16 mouse cellular contexts compared by ENCODE assay signal in genomic region chr13:107398621-107399363, GRCm38 (mm10).
"Had no signal": no experiment of that assay in that cellular context is flagged by ENCODE, and none has a peak within 500 bp of the region (broad histone marks: within the 10 kb centered on the region; RNA-seq: fewer than 3 reads in every experiment).

No protein-coding gene starts in this region.

- H3K4me1 ChIP-seq: limb, embryonic 12.5 days; liver, embryonic 13.5 days; lung, embryonic 15.5 days; midbrain, embryonic 13.5 days; neural tube, embryonic 12.5 days; stomach, embryonic 15.5 days had no signal

- H3K4me2 ChIP-seq: limb, embryonic 12.5 days; liver, embryonic 13.5 days; lung, embryonic 15.5 days; midbrain, embryonic 13.5 days; neural tube, embryonic 12.5 days; stomach, embryonic 15.5 days had no signal

- H3K27ac ChIP-seq: limb, embryonic 12.5 days; liver, embryonic 13.5 days; lung, embryonic 15.5 days; macrophage; midbrain, embryonic 13.5 days; neural tube, embryonic 12.5 days; stomach, embryonic 15.5 days had no signal

- H3K9me3 ChIP-seq: limb, embryonic 12.5 days; liver, embryonic 13.5 days; lung, embryonic 15.5 days; megakaryocyte, embryonic 14.5 days; midbrain, embryonic 13.5 days; neural tube, embryonic 12.5 days; stomach, embryonic 15.5 days had no signal

- H3K9ac ChIP-seq: limb, embryonic 12.5 days; liver, embryonic 13.5 days; liver, postnatal 0 days; lung, embryonic 15.5 days; midbrain, embryonic 13.5 days; neural tube, embryonic 12.5 days; stomach, embryonic 15.5 days had no signal

- H3K27me3 ChIP-seq: limb, embryonic 12.5 days; liver, embryonic 13.5 days; lung, embryonic 15.5 days; megakaryocyte, embryonic 14.5 days; midbrain, embryonic 13.5 days; neural tube, embryonic 12.5 days; stomach, embryonic 15.5 days had no signal

- H3K4me3 ChIP-seq: limb, embryonic 12.5 days; liver, embryonic 13.5 days; lung, embryonic 15.5 days; megakaryocyte, embryonic 14.5 days; midbrain, embryonic 13.5 days; neural tube, embryonic 12.5 days; stomach, embryonic 15.5 days had no signal

- H3K36me3 ChIP-seq: limb, embryonic 12.5 days; liver, embryonic 13.5 days; lung, embryonic 15.5 days; midbrain, embryonic 13.5 days; neural tube, embryonic 12.5 days; stomach, embryonic 15.5 days had no signal

- ATAC-seq: liver, postnatal 0 days; midbrain, embryonic 13.5 days had no signal

- DNase-seq: kidney, adult 8-10 months; kidney, postnatal 25 days; liver; liver, embryonic 13.5 days; liver, postnatal 0 days; lung, postnatal 14 days; right cerebral cortex, postnatal 14 days; thymus, adult 2 months; thymus, postnatal 36 days had no signal
